Mouse (Mus musculus) forebrain, postnatal 0 days (tissue): Measurements from ENCODE around the gene Hspe1. TPM values are rescaled to one million over a fixed set of nuclear protein-coding genes. Genes with fewer than 3 reads are reported as not detected.

ENCODE experiments used
- ATAC-seq: fragments of 200-750 bp; cut with Nextera tagmentation; 2 replicates; pipeline ENCODE4 v1.8.0; 2017; ENCODE audit warnings: mild to moderate bottlenecking, moderate library complexity
- DNase-seq: peaks from one replicate; pipeline ENCODE4 v3.0.0-alpha.2; 2015
- H3K27ac ChIP-seq: fragments of 300-500 bp; sonication (generic); 2 replicates; pipeline ENCODE4 v1.5.1; 2014; ENCODE audit warnings: low read depth, mild to moderate bottlenecking, antibody characterized with exemption, low read length, moderate library complexity, mixed read lengths
- H3K27me3 ChIP-seq: fragments of 300-500 bp; sonication (generic); 2 replicates; pipeline ENCODE4 v1.6.1; 2014; ENCODE audit warnings: mild to moderate bottlenecking, low read length, mixed read lengths; ENCODE audit not compliant: insufficient read depth
- H3K36me3 ChIP-seq: fragments of 300-500 bp; sonication (generic); 2 replicates; pipeline ENCODE4 v1.6.1; 2014; ENCODE audit warnings: mild to moderate bottlenecking, moderate library complexity; ENCODE audit not compliant: insufficient read depth
- H3K4me1 ChIP-seq: fragments of 300-500 bp; sonication (generic); 2 replicates; pipeline ENCODE4 v1.6.1; 2014; ENCODE audit warnings: antibody characterized with exemption; ENCODE audit not compliant: insufficient read depth
- H3K4me2 ChIP-seq: fragments of 300-500 bp; sonication (generic); 2 replicates; pipeline ENCODE4 v1.6.1; 2014; ENCODE audit warnings: low read depth, mild to moderate bottlenecking, moderate library complexity
- H3K4me3 ChIP-seq: fragments of 300-500 bp; sonication (generic); 2 replicates; pipeline ENCODE4 v1.5.1; 2014; ENCODE audit warnings: low read depth, low read length, mixed read lengths
- H3K9ac ChIP-seq: fragments of 300-500 bp; sonication (generic); 2 replicates; pipeline ENCODE4 v1.6.1; 2014; ENCODE audit warnings: mild to moderate bottlenecking
- H3K9me3 ChIP-seq: fragments of 300-500 bp; sonication (generic); 2 replicates; pipeline ENCODE4 v1.6.1; 2016; ENCODE audit warnings: low read length
- CTCF ChIP-seq: sonication (generic); IDR thresholded peaks from 2 replicates; pipeline ENCODE4 v1.5.1; 2016; ENCODE audit warnings: antibody characterized with exemption, control low read depth, low read depth
- WGBS: fragments of 180-500 bp; shearing (Covaris S2); extraction: QIAGEN DNeasy Blood & Tissue Kit; methylation state at CpG from one replicate; pipeline ENCODE4 v1.1.7; 2014; 5-methylcytosine and 5-hydroxymethylcytosine counted together
- polyA plus RNA-seq: library from polyadenylated mRNA; unstranded; fragments of >200 nt; fragmentation: Nextera tagmentation; extraction: Ambion mirVana; gene quantifications from 2 replicates; pipeline ENCODE4 v1.2.1, GENCODE M21; 2015
- total RNA-seq: library from RNA; depleted of rRNA; stranded (reverse); fragments of >200 nt; gene quantifications from 2 replicates; pipeline ENCODE4 v1.2.3, GENCODE M21; 2014

Gene Hspe1
- total and polyA plus RNA-seq, 2 experiments from 2014 or later = 124 to 257 TPM

DNA sequence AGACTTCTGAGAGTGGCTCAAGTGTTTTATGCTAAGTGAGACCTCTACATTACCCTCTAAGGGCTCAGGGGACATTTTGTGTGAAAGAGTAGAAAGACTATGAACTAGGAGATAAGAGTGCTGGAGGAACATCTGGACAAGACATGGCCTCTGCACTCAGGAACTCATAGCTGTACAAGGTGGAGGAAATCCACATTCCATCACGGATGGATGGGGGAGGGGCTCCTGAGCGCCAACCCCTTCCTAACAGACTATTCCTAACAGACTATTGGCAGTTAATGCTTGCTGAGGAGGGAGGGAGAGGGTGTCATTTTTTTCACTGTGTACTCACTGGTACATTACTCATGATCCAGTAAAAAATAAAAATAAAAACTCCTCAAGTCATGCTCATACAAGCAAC lies 13.2 kb upstream of the Hspe1 start:
- Histone ChIP-seq H3K27ac (no peak overlapping the region), H3K9ac (no peak overlapping the region), H3K27me3 (no peaks in the 10 kb centered on the region), H3K4me3 (no peak overlapping the region), H3K4me2 (no peak overlapping the region), H3K36me3 (peaks cover 36% of the 10 kb centered on the region), H3K4me1 (no peaks in the 10 kb centered on the region), H3K9me3 (no peaks in the 10 kb centered on the region)
- TF ChIP-seq CTCF = no peak
- ATAC-seq = no peak
- DNase-seq = no peak
- WGBS = 74% methylated on average over 2 of the region's 2 CpGs

DNA sequence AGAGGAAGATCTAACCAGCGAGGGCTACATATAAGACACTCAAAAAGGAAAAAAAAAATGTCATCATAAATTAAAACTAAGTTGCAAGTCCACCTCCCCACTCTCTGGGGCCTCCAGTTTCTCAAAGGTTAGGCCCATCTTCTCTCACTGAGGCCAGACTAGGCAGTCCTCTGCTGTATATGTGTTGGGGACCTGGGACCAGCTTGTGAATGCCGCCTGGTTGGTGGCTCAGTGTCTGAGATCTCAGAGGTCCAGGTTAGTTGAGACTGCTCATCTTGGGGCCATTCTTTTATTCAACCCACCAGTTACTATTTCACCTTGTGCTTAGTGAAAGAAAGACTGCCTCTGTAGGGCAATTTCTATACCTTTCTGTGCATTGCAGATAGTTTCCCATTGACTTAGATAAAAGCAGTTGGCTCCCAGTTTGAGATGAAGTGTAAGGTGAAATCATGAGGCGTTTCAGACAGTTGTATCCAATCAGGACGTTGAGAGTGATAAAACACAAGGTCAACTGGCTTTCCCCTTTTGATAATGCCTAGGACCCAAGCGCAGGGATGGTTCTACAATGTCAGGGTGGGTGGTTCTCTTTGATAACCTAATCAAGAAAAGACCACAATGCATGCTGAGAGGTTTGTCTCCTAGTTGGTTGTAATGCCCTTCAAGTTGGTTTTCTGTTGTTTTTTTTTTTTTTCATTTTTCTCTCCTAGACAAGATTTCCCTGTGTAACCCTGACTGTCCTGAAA lies 12.1 kb upstream of the Hspe1 start:
- no peak overlapping the region for H3K9ac ChIP-seq
- no peak for TF ChIP-seq CTCF
- H3K27ac ChIP-seq = no peak overlapping the region
- peaks cover 42% of the 10 kb centered on the region for H3K36me3 ChIP-seq
- H3K9me3 ChIP-seq = no peaks in the 10 kb centered on the region
- no peak overlapping the region for H3K4me3 ChIP-seq
- H3K4me1 ChIP-seq = no peaks in the 10 kb centered on the region
- no peak for DNase-seq
- H3K27me3 ChIP-seq = no peaks in the 10 kb centered on the region
- H3K4me2 ChIP-seq = no peak overlapping the region
- ATAC-seq = no peak
- WGBS = 74% methylated on average over 5 of the region's 5 CpGs

- Histone ChIP-seq H3K9ac (no peak overlapping the region), H3K9me3 (no peaks in the 10 kb centered on the region), H3K4me1 (no peaks in the 10 kb centered on the region), H3K27me3 (no peaks in the 10 kb centered on the region), H3K36me3 (peaks cover 47% of the 10 kb centered on the region), H3K4me2 (no peak overlapping the region), H3K4me3 (no peak overlapping the region), H3K27ac (no peak overlapping the region)
- DNase-seq (no peak), ATAC-seq (no peak)
- no peak for TF ChIP-seq CTCF
Observed at GRCm38 (mm10) chr1:55076395-55076743, 11.6 kb upstream of the Hspe1 start.

- Histone ChIP-seq H3K4me1 (no peaks in the 10 kb centered on the region), H3K27ac (no peak overlapping the region), H3K4me3 (no peak overlapping the region), H3K36me3 (peaks cover 46% of the 10 kb centered on the region), H3K9ac (no peak overlapping the region), H3K4me2 (no peak overlapping the region), H3K27me3 (no peaks in the 10 kb centered on the region), H3K9me3 (no peaks in the 10 kb centered on the region)
- TF ChIP-seq CTCF = no peak
- ATAC-seq (no peak), DNase-seq (no peak)
- 90% methylated on average over 2 of the region's 2 CpGs for WGBS
Observed at GRCm38 (mm10) chr1:55076849-55077516, 10.9 kb upstream of the Hspe1 start.

- TF ChIP-seq CTCF = no peak
- no peak for ATAC-seq
- Histone ChIP-seq H3K4me2 (no peak overlapping the region), H3K36me3 (peaks cover 52% of the 10 kb centered on the region), H3K9ac (no peak overlapping the region), H3K27me3 (no peaks in the 10 kb centered on the region), H3K9me3 (no peaks in the 10 kb centered on the region), H3K4me3 (no peak overlapping the region), H3K4me1 (no peaks in the 10 kb centered on the region), H3K27ac (no peak overlapping the region)
- DNase-seq = no peak
- WGBS = 94% methylated on average over 4 of the region's 4 CpGs
Observed at GRCm38 (mm10) chr1:55079677-55080076, 8.3 kb upstream of the Hspe1 start.

GRCm38 (mm10) chr1:55082106-55082505 lies 5.8 kb upstream of the Hspe1 start:
- Histone ChIP-seq H3K9ac (no peak overlapping the region), H3K36me3 (peaks cover 46% of the 10 kb centered on the region), H3K9me3 (no peaks in the 10 kb centered on the region), H3K27me3 (no peaks in the 10 kb centered on the region), H3K27ac (no peak overlapping the region), H3K4me2 (no peak overlapping the region), H3K4me1 (peaks cover 8% of the 10 kb centered on the region; the same call in 1 of the 2 replicates), H3K4me3 (no peak overlapping the region)
- WGBS = 80% methylated on average over 1 of the region's 1 CpGs
- peak; percentile 38 for TF ChIP-seq CTCF
- ATAC-seq (no peak), DNase-seq (no peak)

- no peak overlapping the region for H3K27ac ChIP-seq
- 52% methylated on average over 7 of the region's 7 CpGs for WGBS
- H3K9me3 ChIP-seq = no peaks in the 10 kb centered on the region
- no peak overlapping the region for H3K9ac ChIP-seq
- no peaks in the 10 kb centered on the region for H3K27me3 ChIP-seq
- no peak for ATAC-seq
- H3K4me3 ChIP-seq = no peak overlapping the region
- H3K4me2 ChIP-seq = peak overlapping the region; percentile 72
- TF ChIP-seq CTCF = 0 out of 2 replicates have a peak, but pooled peaks have one; percentile 11
- H3K36me3 ChIP-seq = peaks cover 27% of the 10 kb centered on the region
- no peak for DNase-seq
- peaks cover 8% of the 10 kb centered on the region; the same call in 1 of the 2 replicates for H3K4me1 ChIP-seq
Observed at GRCm38 (mm10) chr1:55085781-55086366, 2.1 kb upstream of the Hspe1 start.
